Mouse (Mus musculus): Measurements from ENCODE around the gene Rpl18. TPM values are rescaled to one million over a fixed set of nuclear protein-coding genes. Genes with fewer than 3 reads are reported as not detected.

Rpl18 gene
- polyA plus RNA-seq, 1 experiment, result 1,119 TPM

DNA sequence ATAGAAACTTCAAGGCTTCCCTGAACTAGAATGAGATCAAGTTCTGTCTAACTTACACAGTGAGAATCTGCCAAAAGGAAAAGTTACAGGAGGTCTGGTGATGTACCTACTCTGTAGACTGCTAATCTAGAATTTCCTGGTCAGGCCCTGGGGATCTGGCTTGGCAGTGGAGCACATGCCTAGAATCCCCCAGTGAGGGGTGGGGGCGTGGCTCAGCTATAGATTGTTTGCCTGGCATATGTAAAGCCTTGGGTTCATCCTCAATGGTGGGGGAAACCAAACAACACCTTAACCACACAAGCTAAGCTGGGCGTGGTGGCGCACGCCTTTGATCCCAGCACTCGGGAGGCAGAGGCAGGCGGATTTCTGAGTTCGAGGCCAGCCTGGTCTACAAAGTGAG lies 17.4 kb upstream of the Rpl18 start:
- TF ChIP-seq CTCF (IDR thresholded peaks at IDR 0.05; ENCODE audit: insufficient read depth, low read length) (no peak), POLR2A (IDR thresholded peaks at IDR 0.05; ENCODE audit: borderline replicate concordance, extremely low read depth, low read depth, low read length) (no peak)
- 87% methylated on average over 7 of the region's 7 CpGs for WGBS
- no peaks in the 10 kb centered on the region; the same call in 1 of the 2 replicates for H3K4me1 ChIP-seq (ENCODE audit: control insufficient read depth, insufficient read depth, low read length)
- DNase-seq, result no peak
- no peak overlapping the region for H3K4me3 ChIP-seq (replicated peaks; ENCODE audit: extremely low read depth, low read depth, low read length)

DNA sequence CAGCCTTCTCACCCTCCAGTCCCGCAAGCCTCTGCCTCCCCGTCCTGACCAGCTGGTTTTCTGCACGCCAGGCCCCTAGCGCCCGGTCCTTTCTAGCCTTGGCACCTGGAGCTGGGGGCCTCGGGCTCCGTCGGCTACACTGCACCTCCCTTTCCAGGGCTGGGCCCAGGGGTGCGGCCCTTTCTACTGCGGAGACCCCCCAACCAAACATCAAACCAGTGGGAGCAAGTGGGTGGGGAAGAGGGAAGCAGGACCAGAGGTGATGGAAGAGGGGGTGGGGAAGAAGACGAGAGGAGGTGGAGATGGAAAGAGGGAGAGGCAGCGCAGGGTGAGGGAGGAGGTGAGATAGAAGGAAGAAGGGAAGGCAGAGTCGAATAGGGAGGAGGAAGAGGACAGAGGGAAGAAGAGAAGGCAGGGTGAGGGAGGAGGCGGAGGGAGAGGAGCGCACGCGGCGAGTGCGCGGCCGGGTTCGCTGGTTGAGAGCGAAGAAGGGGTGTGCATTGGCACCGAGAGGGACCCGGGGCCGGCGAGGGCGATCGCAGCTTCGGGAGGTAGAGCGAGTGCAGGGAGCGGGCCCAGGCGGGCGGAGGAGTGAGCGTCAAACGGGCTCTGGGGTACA lies 15.6 kb upstream of the Rpl18 start, which contains the start of gene Car11:
Gene Car11, plus strand, starts transcription at position 321 of the 619 bp plus-strand sequence.
- DNase-seq, result no peak
- 6% methylated on average over 36 of the region's 36 CpGs for WGBS
- no peaks in the 10 kb centered on the region; the same call in 1 of the 2 replicates for H3K4me1 ChIP-seq (ENCODE audit: control insufficient read depth, insufficient read depth, low read length)
- TF ChIP-seq CTCF (IDR thresholded peaks at IDR 0.05; ENCODE audit: insufficient read depth, low read length) (no peak), POLR2A (IDR thresholded peaks at IDR 0.05; ENCODE audit: borderline replicate concordance, extremely low read depth, low read depth, low read length) (no peak)
- peak within 1 kb of the TSS; percentile 7 for H3K4me3 ChIP-seq (replicated peaks; ENCODE audit: extremely low read depth, low read depth, low read length)

DNA sequence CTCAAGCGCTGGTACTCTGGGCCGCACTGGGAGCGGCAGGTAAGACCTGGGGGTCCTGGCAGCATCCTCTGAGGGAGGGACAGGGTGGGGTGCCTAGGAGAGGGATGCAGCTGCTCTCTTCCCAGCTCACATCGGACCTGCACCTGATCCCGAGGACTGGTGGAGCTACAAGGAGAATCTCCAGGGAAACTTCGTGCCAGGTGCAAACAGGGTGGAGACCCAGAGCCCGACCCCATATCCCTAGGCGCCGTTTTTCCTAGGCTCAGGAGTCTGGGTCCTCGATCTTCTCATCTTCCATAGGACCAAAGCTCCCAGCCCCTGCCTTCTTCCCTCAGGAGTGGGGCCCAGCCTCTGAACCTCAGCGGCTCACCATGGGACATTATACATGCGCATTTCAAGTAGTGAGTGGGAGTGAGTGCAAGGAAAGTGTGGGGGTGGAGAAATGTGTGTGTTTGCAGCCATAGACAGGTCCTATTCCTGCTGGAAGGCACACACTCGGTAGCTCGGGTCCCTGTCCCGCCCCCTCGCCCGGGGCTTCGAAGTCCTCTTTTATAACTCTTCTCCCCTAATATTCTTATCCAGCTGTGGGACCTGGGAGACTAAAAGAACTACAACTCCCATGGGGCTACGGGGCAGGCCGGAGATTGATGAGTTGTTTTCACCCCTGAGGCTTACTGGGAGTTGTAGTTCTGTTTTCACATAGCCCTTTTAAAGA lies 14.8 kb upstream of the Rpl18 start:
- 2% methylated on average over 20 of the region's 20 CpGs for WGBS
- TF ChIP-seq CTCF (IDR thresholded peaks at IDR 0.05; ENCODE audit: insufficient read depth, low read length) (no peak), POLR2A (IDR thresholded peaks at IDR 0.05; ENCODE audit: borderline replicate concordance, extremely low read depth, low read depth, low read length) (no peak)
- no peak overlapping the region for H3K4me3 ChIP-seq (replicated peaks; ENCODE audit: extremely low read depth, low read depth, low read length)
- no peaks in the 10 kb centered on the region; the same call in 1 of the 2 replicates for H3K4me1 ChIP-seq (ENCODE audit: control insufficient read depth, insufficient read depth, low read length)
- peak; percentile 65 for DNase-seq

DNA sequence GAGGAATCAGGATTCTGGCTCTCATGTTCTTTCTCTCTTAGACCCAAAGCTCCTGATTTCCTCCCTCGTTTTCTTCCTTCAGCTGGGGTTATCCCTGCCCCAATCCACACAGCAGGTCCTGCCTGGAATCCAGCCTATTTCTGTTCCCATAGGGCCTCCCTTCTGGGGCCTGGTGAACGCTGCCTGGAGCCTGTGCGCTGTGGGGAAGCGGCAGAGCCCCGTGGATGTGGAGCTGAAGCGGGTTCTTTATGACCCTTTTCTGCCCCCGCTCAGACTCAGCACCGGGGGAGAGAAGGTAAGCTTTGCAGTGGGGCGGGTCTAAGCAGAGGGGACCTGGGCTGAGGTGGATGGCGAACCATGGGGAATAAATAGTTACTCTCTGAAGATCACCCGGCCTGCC lies 14.2 kb upstream of the Rpl18 start:
- no peak for DNase-seq
- 34% methylated on average over 11 of the region's 11 CpGs for WGBS
- no peak for TF ChIP-seq CTCF (IDR thresholded peaks at IDR 0.05; ENCODE audit: insufficient read depth, low read length)
- TF ChIP-seq POLR2A (IDR thresholded peaks at IDR 0.05; ENCODE audit: borderline replicate concordance, extremely low read depth, low read depth, low read length), result no peak
- Histone ChIP-seq H3K4me3 (replicated peaks; ENCODE audit: extremely low read depth, low read depth, low read length) (no peak overlapping the region), H3K4me1 (ENCODE audit: control insufficient read depth, insufficient read depth, low read length) (no peaks in the 10 kb centered on the region; the same call in 1 of the 2 replicates)

DNA sequence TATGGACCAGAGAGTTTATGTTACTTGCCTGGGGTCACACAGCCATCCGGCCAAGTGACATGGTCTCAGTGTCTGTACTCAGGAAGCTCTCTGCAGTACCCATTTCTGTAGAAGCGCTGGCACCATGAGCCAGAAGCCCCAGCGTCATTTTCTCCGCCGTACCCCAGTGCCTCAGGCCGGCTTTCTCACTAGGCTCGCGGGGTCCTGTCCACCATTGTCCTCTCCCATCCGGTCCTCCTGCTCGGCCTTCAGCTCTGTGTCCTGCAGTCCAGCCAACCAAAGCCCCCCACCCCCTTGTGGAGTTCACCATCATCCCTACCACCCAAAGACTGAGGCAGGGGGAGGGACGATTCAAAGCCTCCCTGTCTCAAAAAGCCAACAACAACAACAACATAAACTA lies 13.7 kb upstream of the Rpl18 start:
- WGBS, result 87% methylated on average over 11 of the region's 11 CpGs
- Histone ChIP-seq H3K4me1 (ENCODE audit: control insufficient read depth, insufficient read depth, low read length) (no peaks in the 10 kb centered on the region; the same call in 1 of the 2 replicates), H3K4me3 (replicated peaks; ENCODE audit: extremely low read depth, low read depth, low read length) (no peak overlapping the region)
- no peak for DNase-seq
- TF ChIP-seq POLR2A (IDR thresholded peaks at IDR 0.05; ENCODE audit: borderline replicate concordance, extremely low read depth, low read depth, low read length) (no peak), CTCF (IDR thresholded peaks at IDR 0.05; ENCODE audit: insufficient read depth, low read length) (no peak)

DNA sequence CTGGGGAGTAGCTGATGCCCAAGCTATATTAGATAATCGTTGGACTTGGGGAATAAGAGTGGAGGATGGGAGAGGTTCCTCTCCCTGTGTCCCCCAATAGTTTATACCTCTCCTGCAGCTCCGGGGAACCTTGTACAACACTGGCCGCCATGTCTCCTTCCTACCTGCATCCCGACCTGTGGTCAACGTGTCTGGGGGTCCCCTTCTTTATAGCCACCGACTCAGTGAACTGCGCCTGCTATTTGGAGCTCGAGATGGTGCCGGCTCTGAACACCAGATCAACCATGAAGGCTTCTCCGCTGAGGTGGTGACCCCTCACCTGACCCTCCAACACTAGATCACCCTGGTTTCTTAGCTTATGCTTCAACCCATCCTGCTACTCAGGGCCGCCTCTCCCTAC lies 12.9 kb upstream of the Rpl18 start:
- DNase-seq, result no peak
- TF ChIP-seq POLR2A (IDR thresholded peaks at IDR 0.05; ENCODE audit: borderline replicate concordance, extremely low read depth, low read depth, low read length) (no peak), CTCF (IDR thresholded peaks at IDR 0.05; ENCODE audit: insufficient read depth, low read length) (no peak)
- Histone ChIP-seq H3K4me3 (replicated peaks; ENCODE audit: extremely low read depth, low read depth, low read length) (no peak overlapping the region), H3K4me1 (ENCODE audit: control insufficient read depth, insufficient read depth, low read length) (peaks cover 3% of the 10 kb centered on the region; the same call in 1 of the 2 replicates)
- WGBS, result 89% methylated on average over 11 of the region's 11 CpGs

DNA sequence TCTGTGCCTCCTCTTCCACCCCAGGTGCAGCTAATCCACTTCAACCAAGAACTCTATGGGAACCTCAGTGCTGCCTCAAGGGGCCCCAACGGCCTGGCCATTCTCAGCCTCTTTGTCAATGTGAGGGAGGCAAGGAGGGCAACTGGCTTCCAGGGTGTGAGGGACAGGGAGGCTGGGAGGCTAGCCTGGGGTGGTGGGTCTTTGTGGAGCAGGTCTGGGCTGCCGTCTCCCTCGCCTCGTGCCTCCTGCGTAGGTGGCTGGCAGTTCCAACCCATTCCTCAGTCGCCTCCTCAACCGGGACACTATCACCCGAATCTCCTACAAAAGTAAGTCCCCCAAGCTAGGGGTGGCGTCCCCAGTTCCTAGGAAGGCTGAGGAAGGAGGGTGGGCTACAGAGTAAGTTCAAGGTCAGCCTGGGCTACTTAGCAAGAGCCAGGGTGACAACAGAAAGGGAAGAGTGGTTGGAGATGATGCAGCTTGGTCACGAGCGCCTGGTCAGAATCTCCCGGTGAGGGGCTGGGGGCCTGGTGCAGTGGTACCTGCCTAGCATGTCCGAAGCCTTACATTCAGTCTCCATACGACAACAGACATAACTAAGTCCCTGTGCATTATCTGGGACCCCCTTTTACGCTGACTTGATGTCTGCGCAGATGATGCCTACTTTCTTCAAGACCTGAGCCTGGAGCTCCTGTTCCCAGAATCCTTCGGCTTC lies 12.3 kb upstream of the Rpl18 start:
- 85% methylated on average over 17 of the region's 17 CpGs for WGBS
- no peak for TF ChIP-seq POLR2A (IDR thresholded peaks at IDR 0.05; ENCODE audit: borderline replicate concordance, extremely low read depth, low read depth, low read length)
- no peak for TF ChIP-seq CTCF (IDR thresholded peaks at IDR 0.05; ENCODE audit: insufficient read depth, low read length)

DNA sequence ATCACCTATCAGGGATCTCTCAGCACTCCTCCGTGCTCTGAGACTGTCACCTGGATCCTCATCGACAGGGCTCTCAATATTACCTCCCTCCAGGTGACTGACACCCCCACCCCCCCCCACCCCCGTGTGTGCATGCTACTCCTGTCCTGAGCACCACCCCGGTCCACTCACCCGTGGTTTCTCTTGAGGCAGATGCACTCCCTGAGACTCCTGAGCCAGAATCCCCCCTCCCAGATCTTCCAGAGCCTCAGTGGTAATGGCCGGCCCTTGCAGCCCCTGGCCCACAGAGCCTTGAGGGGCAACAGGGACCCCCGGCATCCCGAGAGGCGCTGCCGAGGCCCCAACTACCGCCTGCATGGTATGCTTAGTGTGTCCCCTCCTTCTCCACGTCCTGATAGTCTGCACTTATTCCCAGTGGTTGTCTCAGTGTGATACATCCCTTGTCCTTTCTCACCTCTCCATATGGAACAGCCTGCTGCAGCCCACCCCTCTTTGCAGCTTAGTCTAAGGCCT lies 11.7 kb upstream of the Rpl18 start:
- Histone ChIP-seq H3K4me3 (replicated peaks; ENCODE audit: extremely low read depth, low read depth, low read length) (peak overlapping the region; percentile 74), H3K4me1 (ENCODE audit: control insufficient read depth, insufficient read depth, low read length) (peaks cover 11% of the 10 kb centered on the region)
- WGBS, result 43% methylated on average over 12 of the region's 12 CpGs
- no peak for TF ChIP-seq POLR2A (IDR thresholded peaks at IDR 0.05; ENCODE audit: borderline replicate concordance, extremely low read depth, low read depth, low read length)
- TF ChIP-seq CTCF (IDR thresholded peaks at IDR 0.05; ENCODE audit: insufficient read depth, low read length), result no peak
- DNase-seq, result no peak

More for the DNA sequence above, 12.3 kb upstream of the Rpl18 start:
- no peak for DNase-seq
- peaks cover 5% of the 10 kb centered on the region for H3K4me1 ChIP-seq (ENCODE audit: control insufficient read depth, insufficient read depth, low read length)
- H3K4me3 ChIP-seq (replicated peaks; ENCODE audit: extremely low read depth, low read depth, low read length), result no peak overlapping the region

DNA sequence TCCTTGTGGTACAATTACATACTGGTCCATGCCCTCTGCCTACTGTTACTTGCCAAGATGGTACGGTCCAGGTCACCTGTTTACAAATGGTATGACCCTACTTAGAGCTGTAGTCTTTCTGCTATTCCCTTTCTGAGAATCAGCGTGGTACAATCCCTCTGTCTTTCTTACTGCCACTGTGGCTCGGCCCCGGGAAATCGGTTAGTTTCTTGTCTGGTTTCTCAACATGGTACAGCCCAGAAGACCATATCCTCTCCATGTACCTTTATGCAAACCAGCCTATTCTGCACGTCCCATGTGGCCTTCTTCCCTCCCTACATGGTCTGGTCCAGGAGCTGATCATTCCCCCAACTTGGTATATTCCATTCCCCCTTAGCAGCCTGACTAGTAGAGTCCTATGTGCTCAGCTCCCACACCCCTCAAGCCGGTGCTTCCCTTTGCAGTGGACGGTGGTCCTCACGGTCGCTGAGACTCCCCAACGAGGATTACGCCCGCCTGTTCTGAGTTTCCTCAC lies 11.2 kb upstream of the Rpl18 start:
- no peak for DNase-seq
- peak overlapping the region; percentile 74 for H3K4me3 ChIP-seq (replicated peaks; ENCODE audit: extremely low read depth, low read depth, low read length)
- H3K4me1 ChIP-seq (ENCODE audit: control insufficient read depth, insufficient read depth, low read length), result peaks cover 12% of the 10 kb centered on the region
- WGBS, result 1% methylated on average over 13 of the region's 13 CpGs
- TF ChIP-seq CTCF (IDR thresholded peaks at IDR 0.05; ENCODE audit: insufficient read depth, low read length) (no peak), POLR2A (IDR thresholded peaks at IDR 0.05; ENCODE audit: borderline replicate concordance, extremely low read depth, low read depth, low read length) (peak; percentile 95; the same call in 1 of the 2 replicates)

All from lung, adult 2 months (tissue).